Mouse (Mus musculus): Measurements from ENCODE around the gene Irx4.

Gene Irx4

GRCm38 (mm10) chr13:73260354-73261035 lies at the start of gene Irx4:
TSS of gene Irx4 (plus strand) at chr13:73260479.
- DNase-seq (ENCODE audit: low spot score) = peak; percentile 25

GRCm38 (mm10) chr13:73214301-73214700 lies 46.0 kb upstream of the Irx4 start:
- no peak for DNase-seq (ENCODE audit: low spot score)

GRCm38 (mm10) chr13:73236461-73236860 lies 23.8 kb upstream of the Irx4 start:
- DNase-seq (ENCODE audit: low spot score) = no peak

GRCm38 (mm10) chr13:73239191-73239746 lies 21.0 kb upstream of the Irx4 start:
- DNase-seq (ENCODE audit: low spot score) = no peak

- DNase-seq (ENCODE audit: low spot score) = no peak
Measured at GRCm38 (mm10) chr13:73242556-73242955, 17.7 kb upstream of the Irx4 start.

- no peak for DNase-seq (ENCODE audit: low spot score)
Measured at GRCm38 (mm10) chr13:73246961-73247360, 13.3 kb upstream of the Irx4 start.

GRCm38 (mm10) chr13:73251222-73251621 lies 9.1 kb upstream of the Irx4 start:
- DNase-seq (ENCODE audit: low spot score) = no peak

GRCm38 (mm10) chr13:73252022-73252421 lies 8.3 kb upstream of the Irx4 start:
- DNase-seq (ENCODE audit: low spot score) = no peak

GRCm38 (mm10) chr13:73258415-73258814 lies 1.9 kb upstream of the Irx4 start:
- no peak for DNase-seq (ENCODE audit: low spot score)

- DNase-seq (ENCODE audit: low spot score) = no peak
Measured at GRCm38 (mm10) chr13:73259577-73260353, 514 bp upstream of the Irx4 start.

GRCm38 (mm10) chr13:73261036-73261730 lies 904 bp downstream of the Irx4 start:
- peak; percentile 18 for DNase-seq (ENCODE audit: low spot score)

- DNase-seq (ENCODE audit: low spot score) = peak; percentile 12
Measured at GRCm38 (mm10) chr13:73261881-73262280, 1.6 kb downstream of the Irx4 start.

GRCm38 (mm10) chr13:73262336-73263127 lies 2.3 kb downstream of the Irx4 start:
- DNase-seq (ENCODE audit: low spot score) = peak; percentile 66

GRCm38 (mm10) chr13:73263128-73263971 lies 3.1 kb downstream of the Irx4 start:
- DNase-seq (ENCODE audit: low spot score) = peak; percentile 75

GRCm38 (mm10) chr13:73264166-73264735 lies 4.0 kb downstream of the Irx4 start:
- DNase-seq (ENCODE audit: low spot score) = peak; percentile 47

GRCm38 (mm10) chr13:73264831-73265230 lies 4.6 kb downstream of the Irx4 start:
- peak; percentile 25 for DNase-seq (ENCODE audit: low spot score)

GRCm38 (mm10) chr13:73265442-73265841 lies 5.2 kb downstream of the Irx4 start:
- DNase-seq (ENCODE audit: low spot score) = peak; percentile 61

GRCm38 (mm10) chr13:73267551-73267950 lies 7.3 kb downstream of the Irx4 start:
- no peak for DNase-seq (ENCODE audit: low spot score)

GRCm38 (mm10) chr13:73268702-73269101 lies 8.4 kb downstream of the Irx4 start:
- DNase-seq (ENCODE audit: low spot score) = peak; percentile 69

- DNase-seq (ENCODE audit: low spot score) = peak; percentile 17
Measured at GRCm38 (mm10) chr13:73269251-73269650, 9.0 kb downstream of the Irx4 start.
